Comparison of ENCODE assay signal across 9 mouse cellular contexts in genomic region chr1:183679949-183680348, GRCm38 (mm10).
DNase-seq lines count a peak whose midpoint lies in the region; ATAC-seq and TF ChIP-seq lines count a peak whose summit lies in the region.
"Had no signal": no experiment of that assay in that cellular context is flagged by ENCODE, and none has a peak within 500 bp of the region (broad histone marks: within the 10 kb centered on the region; RNA-seq: fewer than 3 reads in every experiment).

No protein-coding gene starts in this region.

- 50% methylated on average over 11 of the region's 11 CpGs for WGBS in hindbrain, postnatal 0 days
- WGBS in hindbrain, embryonic 11.5 days, result 68% methylated on average over 11 of the region's 11 CpGs
- 33% methylated on average over 11 of the region's 11 CpGs for WGBS in lung, adult 2 months
- 52% methylated on average over 11 of the region's 11 CpGs for WGBS in intestine, embryonic 16.5 days

- no peak overlapping the region for H3K9ac ChIP-seq in hindbrain, postnatal 0 days (replicated peaks; ENCODE audit: low read length)
- no peak overlapping the region for H3K9ac ChIP-seq in hindbrain, embryonic 11.5 days (ENCODE audit: low read depth, low read length)
- H3K9ac ChIP-seq in intestine, embryonic 16.5 days (ENCODE audit: low read depth, low read length), result no peak overlapping the region
- H3K9ac ChIP-seq: liver, embryonic 13.5 days had no signal

- H3K4me2 ChIP-seq in hindbrain, postnatal 0 days (ENCODE audit: low read depth, low read length), result no peak overlapping the region
- H3K4me2 ChIP-seq in hindbrain, embryonic 11.5 days (replicated peaks; ENCODE audit: low read depth, low read length), result no peak overlapping the region
- no peak overlapping the region for H3K4me2 ChIP-seq in intestine, embryonic 16.5 days (ENCODE audit: low read depth, low read length)
- H3K4me2 ChIP-seq: liver, embryonic 13.5 days had no signal

- H3K27ac ChIP-seq in hindbrain, postnatal 0 days, result no peak overlapping the region
- H3K27ac ChIP-seq in hindbrain, embryonic 11.5 days (ENCODE audit: low read depth, low read length), result no peak overlapping the region
- H3K27ac ChIP-seq in intestine, embryonic 16.5 days (ENCODE audit: low read length), result no peak overlapping the region
- H3K27ac ChIP-seq: liver, embryonic 13.5 days had no signal

- no peaks in the 10 kb centered on the region for H3K27me3 ChIP-seq in hindbrain, postnatal 0 days (ENCODE audit: insufficient read depth, low read length)
- H3K27me3 ChIP-seq in hindbrain, embryonic 11.5 days (ENCODE audit: control insufficient read depth, insufficient read depth, low read length), result no peaks in the 10 kb centered on the region
- H3K27me3 ChIP-seq in intestine, embryonic 16.5 days (replicated peaks; ENCODE audit: control insufficient read depth, insufficient read depth, low read length), result no peaks in the 10 kb centered on the region
- H3K27me3 ChIP-seq: liver, embryonic 13.5 days had no signal

- no peaks in the 10 kb centered on the region for H3K4me1 ChIP-seq in hindbrain, postnatal 0 days (ENCODE audit: insufficient read depth, low read length)
- H3K4me1 ChIP-seq in hindbrain, embryonic 11.5 days (replicated peaks; ENCODE audit: control insufficient read depth, insufficient read depth, low read length), result no peaks in the 10 kb centered on the region
- no peaks in the 10 kb centered on the region for H3K4me1 ChIP-seq in lung, adult 2 months (ENCODE audit: control insufficient read depth, insufficient read depth, low read length)
- no peaks in the 10 kb centered on the region for H3K4me1 ChIP-seq in intestine, embryonic 16.5 days (ENCODE audit: control insufficient read depth, insufficient read depth, low read length)
- H3K4me1 ChIP-seq: liver, embryonic 13.5 days had no signal

- ATAC-seq in hindbrain, postnatal 0 days, result no peak
- ATAC-seq in hindbrain, embryonic 11.5 days (ENCODE audit: low FRiP score), result no peak
- ATAC-seq in granulocyte monocyte progenitor cell, adult 5-6 weeks (replicated peaks; ENCODE audit: poor library complexity, severe bottlenecking), result no peak
- ATAC-seq in intestine, embryonic 16.5 days, result no peak

- H3K9me3 ChIP-seq in hindbrain, postnatal 0 days (ENCODE audit: low read length), result no peaks in the 10 kb centered on the region
- H3K9me3 ChIP-seq in hindbrain, embryonic 11.5 days (ENCODE audit: control insufficient read depth, low read length), result no peaks in the 10 kb centered on the region
- no peaks in the 10 kb centered on the region for H3K9me3 ChIP-seq in intestine, embryonic 16.5 days (ENCODE audit: control insufficient read depth, low read length)
- H3K9me3 ChIP-seq: liver, embryonic 13.5 days had no signal

- TF ChIP-seq POLR2A in lung, adult 2 months (IDR thresholded peaks at IDR 0.05; ENCODE audit: borderline replicate concordance, extremely low read depth, low read depth, low read length), result no peak

- H3K36me3 ChIP-seq in hindbrain, postnatal 0 days (ENCODE audit: insufficient read depth, low read length), result no peaks in the 10 kb centered on the region
- H3K36me3 ChIP-seq in hindbrain, embryonic 11.5 days (ENCODE audit: control insufficient read depth, insufficient read depth, low read length), result no peaks in the 10 kb centered on the region
- no peaks in the 10 kb centered on the region for H3K36me3 ChIP-seq in intestine, embryonic 16.5 days (ENCODE audit: control insufficient read depth, insufficient read depth, low read length)
- H3K36me3 ChIP-seq: liver, embryonic 13.5 days had no signal

- H3K4me3 ChIP-seq in hindbrain, postnatal 0 days (ENCODE audit: low read length), result no peak overlapping the region
- H3K4me3 ChIP-seq in hindbrain, embryonic 11.5 days (ENCODE audit: low read depth, low read length), result no peak overlapping the region
- no peak overlapping the region for H3K4me3 ChIP-seq in lung, adult 2 months (replicated peaks; ENCODE audit: extremely low read depth, low read depth, low read length)
- H3K4me3 ChIP-seq in intestine, embryonic 16.5 days (ENCODE audit: low read length), result no peak overlapping the region
- H3K4me3 ChIP-seq: liver, embryonic 13.5 days had no signal

- no peak for TF ChIP-seq CTCF in hindbrain, postnatal 0 days (IDR thresholded peaks at IDR 0.05; ENCODE audit: low read depth)
- TF ChIP-seq CTCF in lung, adult 2 months (IDR thresholded peaks at IDR 0.05; ENCODE audit: insufficient read depth, low read length), result no peak

- DNase-seq in hindbrain, postnatal 0 days (ENCODE audit: low spot score), result peak; percentile 63
- DNase-seq in hindbrain, embryonic 11.5 days (ENCODE audit: low spot score), result no peak
- DNase-seq in adrenal gland, adult 8-10 months, result peak; percentile 20
- DNase-seq in heart, adult 8-10 months (ENCODE audit: low spot score), result peak; percentile 44
- DNase-seq in lung, adult 2 months, result peak; percentile 34
- peak; percentile 33 for DNase-seq in urinary bladder, adult 2 months (ENCODE audit: low spot score)
- DNase-seq: liver, embryonic 13.5 days had no signal
